Mouse (Mus musculus) kidney, embryonic 14.5 days (tissue): Measurements from ENCODE around the gene Fem1a. TPM values are rescaled to one million over a fixed set of nuclear protein-coding genes. Genes with fewer than 3 reads are reported as not detected.
"Not testable (repeated sequence)": the region's sequence is repeated elsewhere in the genome, so short reads cannot be mapped to it uniquely, and the experiment has no call there.

Experiments
- ATAC-seq: fragments of 200-750 bp; cut with Nextera tagmentation; 2 replicates; pipeline ENCODE4 v1.8.0; 2017; ENCODE audit warnings: moderate number of reproducible peaks, mild to moderate bottlenecking, moderate TSS enrichment, moderate library complexity; ENCODE audit not compliant: low FRiP score, low TSS enrichment
- H3K27ac ChIP-seq: fragments of 300-500 bp; sonication (generic); 2 replicates; pipeline ENCODE4 v1.5.1; 2014; ENCODE audit warnings: low read depth, mild to moderate bottlenecking, low read length, moderate library complexity, mixed read lengths
- H3K27me3 ChIP-seq: fragments of 300-500 bp; sonication (generic); 2 replicates; pipeline ENCODE4 v1.6.1; 2014; ENCODE audit warnings: mild to moderate bottlenecking, low read length; ENCODE audit not compliant: control insufficient read depth, insufficient read depth
- H3K36me3 ChIP-seq: fragments of 300-500 bp; sonication (generic); 2 replicates; pipeline ENCODE4 v1.6.1; 2014; ENCODE audit warnings: low read length, mixed read lengths; ENCODE audit not compliant: control insufficient read depth, insufficient read depth
- H3K4me1 ChIP-seq: fragments of 300-500 bp; sonication (generic); 2 replicates; pipeline ENCODE4 v1.6.1; 2014; ENCODE audit warnings: low read length, mixed read lengths; ENCODE audit not compliant: control insufficient read depth, insufficient read depth
- H3K4me2 ChIP-seq: fragments of 300-500 bp; sonication (generic); replicated peaks from 2 replicates; pipeline ENCODE4 v1.6.1; 2014; ENCODE audit warnings: low read depth, mild to moderate bottlenecking, low read length
- H3K4me3 ChIP-seq: fragments of 300-500 bp; sonication (generic); 2 replicates; pipeline ENCODE4 v1.5.1; 2014; ENCODE audit warnings: mild to moderate bottlenecking, low read length
- H3K9ac ChIP-seq: fragments of 300-500 bp; sonication (generic); 2 replicates; pipeline ENCODE4 v1.6.1; 2014; ENCODE audit warnings: low read depth, mild to moderate bottlenecking, low read length, moderate library complexity
- H3K9me3 ChIP-seq: fragments of 300-500 bp; sonication (generic); 2 replicates; pipeline ENCODE4 v1.6.1; 2016; ENCODE audit warnings: low read length; ENCODE audit not compliant: control insufficient read depth
- WGBS: fragments of 180-500 bp; shearing (Covaris S2); extraction: QIAGEN DNeasy Blood & Tissue Kit; methylation state at CpG from one replicate; pipeline ENCODE4 v1.1.7; 2014; 5-methylcytosine and 5-hydroxymethylcytosine counted together
- polyA plus RNA-seq: library from polyadenylated mRNA; unstranded; fragments of >200 nt; fragmentation: Nextera tagmentation; extraction: Ambion mirVana; gene quantifications from 2 replicates; pipeline ENCODE4 v1.2.1, GENCODE M21; 2014

Fem1a gene
- polyA plus RNA-seq, 1 experiment from 2014 or later, result 14.3 TPM

GRCm38 (mm10) chr17:56241541-56242401, 14.8 kb upstream of the Fem1a start:
- Histone ChIP-seq H3K4me1 (no peaks in the 10 kb centered on the region), H3K27me3 (peaks cover 5% of the 10 kb centered on the region; the same call in 1 of the 2 replicates), H3K4me3 (no peak overlapping the region), H3K9me3 (no peaks in the 10 kb centered on the region), H3K4me2 (no peak overlapping the region), H3K27ac (no peak overlapping the region), H3K36me3 (no peaks in the 10 kb centered on the region), H3K9ac (no peak overlapping the region)
- ATAC-seq, result peak; percentile 85
- WGBS, result 3% methylated on average over 33 of the region's 33 CpGs

GRCm38 (mm10) chr17:56245608-56246007, 11.0 kb upstream of the Fem1a start:
- WGBS, result 67% methylated on average over 7 of the region's 7 CpGs
- Histone ChIP-seq H3K4me2 (no peak overlapping the region), H3K36me3 (no peaks in the 10 kb centered on the region), H3K27ac (no peak overlapping the region), H3K27me3 (peaks cover 5% of the 10 kb centered on the region; the same call in 1 of the 2 replicates), H3K4me1 (no peaks in the 10 kb centered on the region), H3K9me3 (no peaks in the 10 kb centered on the region), H3K9ac (no peak overlapping the region), H3K4me3 (no peak overlapping the region)
- ATAC-seq, result no peak

- no peak for ATAC-seq
Observed at GRCm38 (mm10) chr17:56251136-56251829, 5.3 kb upstream of the Fem1a start.

GRCm38 (mm10) chr17:56254695-56255094, 1.9 kb upstream of the Fem1a start:
- Histone ChIP-seq H3K4me2 (no peak overlapping the region), H3K4me1 (peaks cover 13% of the 10 kb centered on the region; the same call in 1 of the 2 replicates), H3K9ac (no peak overlapping the region), H3K36me3 (peaks cover 11% of the 10 kb centered on the region), H3K9me3 (no peaks in the 10 kb centered on the region), H3K4me3 (no peak overlapping the region), H3K27ac (no peak overlapping the region), H3K27me3 (no peaks in the 10 kb centered on the region)
- no peak; the same call in 1 of the 2 replicates for ATAC-seq
- 92% methylated on average over 4 of the region's 4 CpGs for WGBS

More at GRCm38 (mm10) chr17:56251136-56251829, 5.3 kb upstream of the Fem1a start:
- Histone ChIP-seq H3K4me2 (0 out of 2 replicates have a peak overlapping the region, but pooled peaks have one; percentile 8), H3K9me3 (no peaks in the 10 kb centered on the region), H3K36me3 (no peaks in the 10 kb centered on the region), H3K4me1 (no peaks in the 10 kb centered on the region), H3K4me3 (no peak overlapping the region), H3K27ac (no peak overlapping the region), H3K9ac (no peak overlapping the region), H3K27me3 (no peaks in the 10 kb centered on the region)
- WGBS, result 26% methylated on average over 6 of the region's 6 CpGs

GRCm38 (mm10) chr17:56255429-56255828, 1.2 kb upstream of the Fem1a start:
- Histone ChIP-seq H3K9ac (0 out of 2 replicates have a peak overlapping the region, but pooled peaks have one; percentile 56), H3K9me3 (no peaks in the 10 kb centered on the region), H3K4me3 (peak overlapping the region; percentile 11; the same call in 1 of the 2 replicates), H3K4me2 (peak overlapping the region; percentile 80), H3K4me1 (peaks cover 20% of the 10 kb centered on the region; the same call in 1 of the 2 replicates), H3K36me3 (peaks cover 18% of the 10 kb centered on the region), H3K27ac (peak overlapping the region; percentile 72), H3K27me3 (no peaks in the 10 kb centered on the region)
- 21% methylated on average over 9 of the region's 9 CpGs for WGBS
- no peak; the same call in 1 of the 2 replicates for ATAC-seq

GRCm38 (mm10) chr17:56255863-56256238, 759 bp upstream of the Fem1a start:
- peak overlapping the region; percentile 56; the same call in 1 of the 2 replicates for H3K9ac ChIP-seq
- WGBS, result under 1% methylated on average over 32 of the region's 32 CpGs
- peak overlapping the region; percentile 90 for H3K27ac ChIP-seq

GRCm38 (mm10) chr17:56257181-56257894, 728 bp downstream of the Fem1a start:
- Histone ChIP-seq H3K27me3 (no peaks in the 10 kb centered on the region), H3K4me2 (peak overlapping the region; percentile 92), H3K27ac (no peak overlapping the region; the same call in 1 of the 2 replicates), H3K4me3 (peak overlapping the region; percentile 66), H3K9ac (peak overlapping the region; percentile 67), H3K36me3 (peaks cover 35% of the 10 kb centered on the region), H3K9me3 (no peaks in the 10 kb centered on the region), H3K4me1 (peaks cover 20% of the 10 kb centered on the region; the same call in 1 of the 2 replicates)
- no peak for ATAC-seq
- WGBS, result 8% methylated on average over 49 of the region's 58 CpGs

More at GRCm38 (mm10) chr17:56255863-56256238, 759 bp upstream of the Fem1a start:
- no peaks in the 10 kb centered on the region for H3K9me3 ChIP-seq
- peak; percentile 93 for ATAC-seq
- H3K27me3 ChIP-seq, result no peaks in the 10 kb centered on the region
- peaks cover 23% of the 10 kb centered on the region for H3K36me3 ChIP-seq
- peaks cover 20% of the 10 kb centered on the region; the same call in 1 of the 2 replicates for H3K4me1 ChIP-seq
- H3K4me2 ChIP-seq, result peak overlapping the region; percentile 80
- H3K4me3 ChIP-seq, result peak overlapping the region; percentile 66

GRCm38 (mm10) chr17:56258269-56258668, 1.7 kb downstream of the Fem1a start:
- 93% methylated on average over 19 of the region's 19 CpGs for WGBS
- ATAC-seq, H3K27me3 ChIP-seq, H3K9me3 ChIP-seq, H3K4me2 ChIP-seq, H3K27ac ChIP-seq, H3K9ac ChIP-seq, H3K4me3 ChIP-seq: not testable (repeated sequence)
- Histone ChIP-seq H3K36me3 (peaks cover 45% of the 10 kb centered on the region), H3K4me1 (peaks cover 20% of the 10 kb centered on the region; the same call in 1 of the 2 replicates)
